Mouse (Mus musculus) kidney, postnatal 0 days (tissue): ENCODE measurements around the gene Crtac1. TPM values are rescaled to one million over a fixed set of nuclear protein-coding genes. Genes with fewer than 3 reads are reported as not detected.

Source experiments
- ATAC-seq: fragments of 200-750 bp; cut with Nextera tagmentation; replicated peaks from 2 replicates; pipeline ENCODE4 v1.8.0; 2017; ENCODE audit warnings: low read depth, moderate number of reproducible peaks, moderate TSS enrichment, moderate library complexity; ENCODE audit not compliant: low FRiP score
- DNase-seq: peaks from one replicate; pipeline ENCODE4 v3.0.0-alpha.2; 2016; ENCODE audit warnings: low spot score
- H3K27ac ChIP-seq: fragments of 300-500 bp; sonication (generic); 2 replicates; pipeline ENCODE4 v1.5.1; 2014; ENCODE audit warnings: mild to moderate bottlenecking
- H3K27me3 ChIP-seq: fragments of 300-500 bp; sonication (generic); 2 replicates; pipeline ENCODE4 v1.6.1; 2014; ENCODE audit warnings: low read length, mixed read lengths; ENCODE audit not compliant: insufficient read depth
- H3K36me3 ChIP-seq: fragments of 300-500 bp; sonication (generic); 2 replicates; pipeline ENCODE4 v1.6.1; 2014; ENCODE audit warnings: low read length, mixed read lengths; ENCODE audit not compliant: insufficient read depth
- H3K4me1 ChIP-seq: fragments of 300-500 bp; sonication (generic); replicated peaks from 2 replicates; pipeline ENCODE4 v1.6.1; 2014; ENCODE audit warnings: antibody characterized with exemption, low read length, mixed read lengths; ENCODE audit not compliant: insufficient read depth
- H3K4me2 ChIP-seq: fragments of 300-500 bp; sonication (generic); 2 replicates; pipeline ENCODE4 v1.6.1; 2014; ENCODE audit warnings: mild to moderate bottlenecking, low read length, moderate library complexity, mixed read lengths
- H3K4me3 ChIP-seq: fragments of 300-500 bp; sonication (generic); replicated peaks from 2 replicates; pipeline ENCODE4 v1.5.1; 2014; ENCODE audit warnings: low read depth, low read length
- H3K9ac ChIP-seq: fragments of 300-500 bp; sonication (generic); 2 replicates; pipeline ENCODE4 v1.6.1; 2014; ENCODE audit warnings: low read depth, low read length
- H3K9me3 ChIP-seq: fragments of 300-500 bp; sonication (generic); replicated peaks from 2 replicates; pipeline ENCODE4 v1.6.1; 2016; ENCODE audit warnings: low read length, inconsistent platforms, mixed read lengths
- CTCF ChIP-seq: IDR thresholded peaks from 2 replicates; pipeline ENCODE4 v1.5.1; 2016; ENCODE audit warnings: antibody characterized with exemption, low read depth, mild to moderate bottlenecking, moderate library complexity
- WGBS: fragments of 180-500 bp; shearing (Covaris S2); extraction: QIAGEN DNeasy Blood & Tissue Kit; methylation state at CpG from one replicate; pipeline ENCODE4 v1.1.7; 2014; 5-methylcytosine and 5-hydroxymethylcytosine counted together
- microRNA-seq: library from miRNA; unstranded; fragments of <30 nt; microRNA quantifications from one replicate; pipeline ENCODE4, GENCODE M21; 2016
- polyA plus RNA-seq: library from polyadenylated mRNA; unstranded; fragments of >200 nt; fragmentation: Nextera tagmentation; extraction: Ambion mirVana; gene quantifications from 2 replicates; pipeline ENCODE4 v1.2.1, GENCODE M21; 2015

Gene Crtac1
- polyA plus RNA-seq, 1 experiment from 2014 or later: 2.6 TPM

GRCm38 (mm10) chr19:42237602-42238340 is 193.8 kb downstream of the Crtac1 start:
- ATAC-seq (no peak), DNase-seq (no peak)
- no peaks in the 10 kb centered on the region for H3K4me1 ChIP-seq
- WGBS: 14% methylated on average over 4 of the region's 4 CpGs
- H3K36me3 ChIP-seq: no peaks in the 10 kb centered on the region
- H3K4me3 ChIP-seq: no peak overlapping the region
- no peak overlapping the region for H3K4me2 ChIP-seq
- no peak for TF ChIP-seq CTCF
- H3K27ac ChIP-seq: no peak overlapping the region
- no peaks in the 10 kb centered on the region for H3K9me3 ChIP-seq
- no peaks in the 10 kb centered on the region for H3K27me3 ChIP-seq
- no peak overlapping the region for H3K9ac ChIP-seq

Small RNA genes within 50 kb of the gene (microRNA-seq; reads per million reads assigned to microRNA genes)
- not detected for gene Gm26339
- not detected for gene Mir3085

Other genes starting within 250 kb of the Crtac1 start
- gene Sfrp5, start 229.5 kb downstream of the Crtac1 start, polyA plus RNA-seq: 0.21 and 0.36 TPM in 2 replicates
- gene Golga7b, start 184.2 kb downstream of the Crtac1 start, polyA plus RNA-seq: not detected in 2 replicates
- gene R3hcc1l, start 87.0 kb upstream of the Crtac1 start, polyA plus RNA-seq: 20.1 and 21.2 TPM in 2 replicates
- 1.2 and 1.5 TPM in 2 replicates for gene Loxl4, start 181.0 kb upstream of the Crtac1 start, polyA plus RNA-seq